Mouse (Mus musculus) lung, embryonic 14.5 days (tissue): ENCODE measurements around the gene Nrxn3. TPM values are rescaled to one million over a fixed set of nuclear protein-coding genes. Genes with fewer than 3 reads are reported as not detected.

Source experiments
- ATAC-seq: fragments of 200-750 bp; cut with Nextera tagmentation; 2 replicates; pipeline ENCODE4 v1.8.0; 2017; ENCODE audit warnings: mild to moderate bottlenecking, moderate TSS enrichment, moderate library complexity; ENCODE audit not compliant: insufficient read depth
- DNase-seq: peaks from one replicate; pipeline ENCODE4 v3.0.0-alpha.2; 2015
- H3K27ac ChIP-seq: fragments of 300-500 bp; sonication (generic); 2 replicates; pipeline ENCODE4 v1.5.1; 2014; ENCODE audit warnings: low read depth, mild to moderate bottlenecking, moderate library complexity
- H3K27me3 ChIP-seq: fragments of 300-500 bp; sonication (generic); 2 replicates; pipeline ENCODE4 v1.6.1; 2014; ENCODE audit warnings: low read length, control low read depth; ENCODE audit not compliant: insufficient read depth
- H3K36me3 ChIP-seq: fragments of 300-500 bp; sonication (generic); 2 replicates; pipeline ENCODE4 v1.6.1; 2014; ENCODE audit warnings: control low read depth; ENCODE audit not compliant: insufficient read depth
- H3K4me1 ChIP-seq: fragments of 300-500 bp; sonication (generic); 2 replicates; pipeline ENCODE4 v1.6.1; 2014; ENCODE audit warnings: antibody characterized with exemption, control low read depth; ENCODE audit not compliant: insufficient read depth
- H3K4me2 ChIP-seq: fragments of 300-500 bp; sonication (generic); 2 replicates; pipeline ENCODE4 v1.6.1; 2014; ENCODE audit warnings: mild to moderate bottlenecking
- H3K4me3 ChIP-seq: fragments of 300-500 bp; sonication (generic); 2 replicates; pipeline ENCODE4 v1.5.1; 2014; ENCODE audit warnings: low read depth, low read length
- H3K9ac ChIP-seq: fragments of 300-500 bp; sonication (generic); 2 replicates; pipeline ENCODE4 v1.6.1; 2014
- H3K9me3 ChIP-seq: fragments of 300-500 bp; sonication (generic); 2 replicates; pipeline ENCODE4 v1.6.1; 2016; ENCODE audit warnings: low read depth, low read length, control low read depth
- CTCF ChIP-seq: IDR thresholded peaks from 2 replicates; pipeline ENCODE4 v1.5.1; 2016; ENCODE audit warnings: antibody characterized with exemption, low read depth
- WGBS: fragments of 180-500 bp; shearing (Covaris S2); extraction: QIAGEN DNeasy Blood & Tissue Kit; methylation state at CpG from one replicate; pipeline ENCODE4 v1.1.7; 2014; 5-methylcytosine and 5-hydroxymethylcytosine counted together
- polyA plus RNA-seq: library from polyadenylated mRNA; unstranded; fragments of >200 nt; fragmentation: Nextera tagmentation; extraction: Ambion mirVana; gene quantifications from 2 replicates; pipeline ENCODE4 v1.2.1, GENCODE M21; 2014

Nrxn3 gene
- polyA plus RNA-seq, 1 experiment from 2014 or later, result 3.9 TPM

- DNase-seq (no peak), ATAC-seq (no peak)
- no peak for TF ChIP-seq CTCF
- no peaks in the 10 kb centered on the region for H3K9me3 ChIP-seq
- no peak overlapping the region for H3K27ac ChIP-seq
- no peak overlapping the region for H3K4me3 ChIP-seq
- H3K27me3 ChIP-seq, result no peaks in the 10 kb centered on the region
- H3K9ac ChIP-seq, result no peak overlapping the region
- no peaks in the 10 kb centered on the region for H3K4me1 ChIP-seq
- no peak overlapping the region for H3K4me2 ChIP-seq
- H3K36me3 ChIP-seq, result no peaks in the 10 kb centered on the region
- 52% methylated on average over 2 of the region's 2 CpGs for WGBS
These were observed 1291.3 kb downstream of the Nrxn3 start for GRCm38 (mm10) chr12:90013958-90014357.

GRCm38 (mm10) chr12:90027023-90027422, 1304.3 kb downstream of the Nrxn3 start:
- ATAC-seq (no peak), DNase-seq (no peak)
- H3K27ac ChIP-seq, result no peak overlapping the region
- TF ChIP-seq CTCF, result no peak
- no peaks in the 10 kb centered on the region for H3K36me3 ChIP-seq
- H3K4me3 ChIP-seq, result no peak overlapping the region
- no peak overlapping the region for H3K9ac ChIP-seq
- 65% methylated on average over 3 of the region's 3 CpGs for WGBS
- H3K4me2 ChIP-seq, result no peak overlapping the region
- no peaks in the 10 kb centered on the region for H3K27me3 ChIP-seq
- no peaks in the 10 kb centered on the region for H3K4me1 ChIP-seq
- H3K9me3 ChIP-seq, result no peaks in the 10 kb centered on the region

- no peak for TF ChIP-seq CTCF
- H3K9me3 ChIP-seq, result no peaks in the 10 kb centered on the region
- no peak overlapping the region for H3K4me2 ChIP-seq
- ATAC-seq, result no peak
- H3K27me3 ChIP-seq, result no peaks in the 10 kb centered on the region
- H3K27ac ChIP-seq, result no peak overlapping the region
- H3K9ac ChIP-seq, result no peak overlapping the region
- no peaks in the 10 kb centered on the region for H3K36me3 ChIP-seq
- no peak overlapping the region for H3K4me3 ChIP-seq
- WGBS, result 26% methylated on average over 1 of the region's 1 CpGs
- no peak for DNase-seq
- H3K4me1 ChIP-seq, result no peaks in the 10 kb centered on the region
These were observed 1318.4 kb downstream of the Nrxn3 start for GRCm38 (mm10) chr12:90041038-90041437.

GRCm38 (mm10) chr12:90056256-90056655, 1333.6 kb downstream of the Nrxn3 start:
- H3K4me2 ChIP-seq, result no peak overlapping the region
- no peak for TF ChIP-seq CTCF
- H3K36me3 ChIP-seq, result no peaks in the 10 kb centered on the region
- DNase-seq (no peak), ATAC-seq (no peak)
- no peaks in the 10 kb centered on the region for H3K27me3 ChIP-seq
- H3K9me3 ChIP-seq, result no peaks in the 10 kb centered on the region
- H3K9ac ChIP-seq, result no peak overlapping the region
- H3K27ac ChIP-seq, result no peak overlapping the region
- 62% methylated on average over 5 of the region's 5 CpGs for WGBS
- H3K4me3 ChIP-seq, result no peak overlapping the region
- 0 out of 2 replicates have a peak, but pooled peaks cover 1% of the 10 kb centered on the region for H3K4me1 ChIP-seq

GRCm38 (mm10) chr12:90059786-90060185, 1337.1 kb downstream of the Nrxn3 start:
- TF ChIP-seq CTCF, result no peak
- no peak overlapping the region for H3K4me2 ChIP-seq
- no peaks in the 10 kb centered on the region for H3K36me3 ChIP-seq
- no peak overlapping the region for H3K9ac ChIP-seq
- no peaks in the 10 kb centered on the region for H3K9me3 ChIP-seq
- no peak overlapping the region for H3K4me3 ChIP-seq
- 0 out of 2 replicates have a peak, but pooled peaks cover 5% of the 10 kb centered on the region for H3K4me1 ChIP-seq
- H3K27ac ChIP-seq, result no peak overlapping the region
- no peaks in the 10 kb centered on the region for H3K27me3 ChIP-seq
- WGBS, result 77% methylated on average over 3 of the region's 3 CpGs
- ATAC-seq, result no peak
- DNase-seq, result no peak

- DNase-seq, result peak; percentile 26
- no peak for TF ChIP-seq CTCF
- Histone ChIP-seq H3K27ac (peak overlapping the region; percentile 13; the same call in 1 of the 2 replicates), H3K4me3 (no peak overlapping the region), H3K36me3 (no peaks in the 10 kb centered on the region), H3K9me3 (no peaks in the 10 kb centered on the region), H3K4me1 (0 out of 2 replicates have a peak, but pooled peaks cover 5% of the 10 kb centered on the region), H3K27me3 (no peaks in the 10 kb centered on the region), H3K9ac (no peak overlapping the region), H3K4me2 (no peak overlapping the region)
- ATAC-seq, result peak; percentile 73; the same call in 1 of the 2 replicates
- 28% methylated on average over 3 of the region's 3 CpGs for WGBS
These were observed 1338.6 kb downstream of the Nrxn3 start for GRCm38 (mm10) chr12:90061312-90061711.

GRCm38 (mm10) chr12:90062219-90062618, 1339.5 kb downstream of the Nrxn3 start:
- Histone ChIP-seq H3K9ac (no peak overlapping the region), H3K9me3 (no peaks in the 10 kb centered on the region), H3K36me3 (no peaks in the 10 kb centered on the region), H3K27ac (no peak overlapping the region), H3K4me2 (no peak overlapping the region), H3K27me3 (no peaks in the 10 kb centered on the region), H3K4me3 (no peak overlapping the region), H3K4me1 (0 out of 2 replicates have a peak, but pooled peaks cover 5% of the 10 kb centered on the region)
- DNase-seq (no peak), ATAC-seq (no peak)
- no peak for TF ChIP-seq CTCF
- WGBS, result 72% methylated on average over 5 of the region's 5 CpGs

GRCm38 (mm10) chr12:90063443-90063842, 1340.8 kb downstream of the Nrxn3 start:
- no peak overlapping the region for H3K9ac ChIP-seq
- no peak overlapping the region for H3K4me3 ChIP-seq
- H3K27me3 ChIP-seq, result no peaks in the 10 kb centered on the region
- no peak for TF ChIP-seq CTCF
- WGBS, result 91% methylated on average over 2 of the region's 2 CpGs
- ATAC-seq (no peak), DNase-seq (no peak)
- H3K4me2 ChIP-seq, result no peak overlapping the region
- H3K9me3 ChIP-seq, result no peaks in the 10 kb centered on the region
- H3K36me3 ChIP-seq, result no peaks in the 10 kb centered on the region
- H3K4me1 ChIP-seq, result 0 out of 2 replicates have a peak, but pooled peaks cover 5% of the 10 kb centered on the region
- H3K27ac ChIP-seq, result no peak overlapping the region
